Mouse (Mus musculus) midbrain, embryonic 14.5 days (tissue): ENCODE results near the gene Elp6. TPM values are rescaled to one million over a fixed set of nuclear protein-coding genes. Genes with fewer than 3 reads are reported as not detected.
A peak's percentile ranks its signal among the peaks of the same experiment; 100 is the strongest.

Experiments
- ATAC-seq: fragments of 200-750 bp; cut with Nextera tagmentation; 2 replicates; pipeline ENCODE4 v1.8.0; 2017; ENCODE audit warnings: moderate number of reproducible peaks, moderate library complexity; ENCODE audit not compliant: low FRiP score, low TSS enrichment
- DNase-seq: peaks from one replicate; pipeline ENCODE4 v3.0.0-alpha.2; 2015
- H3K27ac ChIP-seq: fragments of 300-500 bp; sonication (generic); replicated peaks from 2 replicates; pipeline ENCODE4 v1.5.1; 2014; ENCODE audit warnings: mild to moderate bottlenecking, low read depth, low read length, moderate library complexity
- H3K27me3 ChIP-seq: fragments of 300-500 bp; sonication (generic); 2 replicates; pipeline ENCODE4 v1.6.1; 2014; ENCODE audit warnings: low read length, control low read depth, mixed read lengths; ENCODE audit not compliant: control insufficient read depth, insufficient read depth
- H3K36me3 ChIP-seq: fragments of 300-500 bp; sonication (generic); 2 replicates; pipeline ENCODE4 v1.6.1; 2014; ENCODE audit warnings: low read length, control low read depth; ENCODE audit not compliant: control insufficient read depth, insufficient read depth
- H3K4me1 ChIP-seq: fragments of 300-500 bp; sonication (generic); 2 replicates; pipeline ENCODE4 v1.6.1; 2014; ENCODE audit warnings: mild to moderate bottlenecking, antibody characterized with exemption, low read length, control low read depth; ENCODE audit not compliant: control insufficient read depth, insufficient read depth
- H3K4me2 ChIP-seq: fragments of 300-500 bp; sonication (generic); 2 replicates; pipeline ENCODE4 v1.6.1; 2014; ENCODE audit warnings: mild to moderate bottlenecking, low read length, moderate library complexity
- H3K4me3 ChIP-seq: fragments of 300-500 bp; sonication (generic); replicated peaks from 2 replicates; pipeline ENCODE4 v1.5.1; 2014; ENCODE audit warnings: low read depth, low read length
- H3K9ac ChIP-seq: fragments of 300-500 bp; sonication (generic); replicated peaks from 2 replicates; pipeline ENCODE4 v1.6.1; 2014; ENCODE audit warnings: mild to moderate bottlenecking, low read length, moderate library complexity
- H3K9me3 ChIP-seq: fragments of 300-500 bp; sonication (generic); 2 replicates; pipeline ENCODE4 v1.6.1; 2016; ENCODE audit warnings: low read length, control low read depth, mixed read lengths; ENCODE audit not compliant: control insufficient read depth
- WGBS: fragments of 180-500 bp; shearing (Covaris S2); extraction: QIAGEN DNeasy Blood & Tissue Kit; methylation state at CpG from one replicate; pipeline ENCODE4 v1.1.7; 2014; 5-methylcytosine and 5-hydroxymethylcytosine counted together
- polyA plus RNA-seq: library from polyadenylated mRNA; unstranded; fragments of >200 nt; fragmentation: Nextera tagmentation; extraction: Ambion mirVana; gene quantifications from 2 replicates; pipeline ENCODE4 v1.2.1, GENCODE M21; 2014

Elp6 gene
- polyA plus RNA-seq, 1 experiment from 2014 or later, result 43.5 TPM

DNA sequence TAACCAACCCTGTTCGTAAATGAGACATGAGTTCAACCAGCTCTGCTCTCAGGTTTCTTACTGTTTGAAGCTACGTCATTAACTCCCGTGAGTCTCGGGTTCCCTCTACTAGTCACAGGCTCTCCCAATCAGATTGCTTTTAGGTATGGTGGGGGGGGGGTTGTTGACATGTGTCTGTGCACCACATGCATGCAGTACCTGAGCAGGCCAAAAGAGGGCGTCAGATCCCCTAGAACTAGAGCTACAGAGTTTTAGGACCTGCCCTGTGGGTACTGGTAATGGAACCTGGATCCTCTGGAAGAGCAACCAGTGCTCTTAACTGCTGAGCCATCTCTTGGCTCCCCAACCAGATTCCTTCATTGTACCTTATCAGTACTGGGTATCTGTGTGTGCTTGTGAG is 29.1 kb upstream of the Elp6 start:
- DNase-seq, result no peak
- WGBS, result 82% methylated on average over 5 of the region's 5 CpGs
- Histone ChIP-seq H3K27ac (no peak overlapping the region), H3K36me3 (no peaks in the 10 kb centered on the region), H3K9ac (no peak overlapping the region), H3K27me3 (no peaks in the 10 kb centered on the region), H3K4me3 (no peak overlapping the region), H3K4me1 (no peaks in the 10 kb centered on the region), H3K9me3 (no peaks in the 10 kb centered on the region), H3K4me2 (no peak overlapping the region)
- no peak for ATAC-seq

DNA sequence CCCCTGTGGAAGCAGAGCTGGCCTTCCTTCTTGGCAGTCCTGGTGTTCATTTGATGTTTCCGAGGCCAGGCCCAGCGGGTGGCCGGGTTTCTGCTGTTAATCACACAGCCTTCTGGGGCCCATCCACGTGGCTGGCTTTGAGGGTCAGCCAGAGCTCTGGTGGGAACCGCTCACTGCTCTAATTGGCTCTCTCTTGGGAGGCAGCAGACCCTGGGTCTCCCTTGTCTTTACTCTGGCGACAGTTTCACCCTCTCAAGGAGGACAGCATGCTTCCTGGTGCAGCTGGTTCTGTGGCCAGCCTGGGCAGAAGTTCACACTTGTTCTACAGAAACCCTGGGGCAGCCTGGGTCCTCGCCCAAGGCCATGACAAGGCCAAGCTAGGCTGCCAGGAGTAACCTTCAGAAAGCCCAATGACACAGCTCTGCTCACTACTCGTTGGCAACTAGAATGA is 27.5 kb upstream of the Elp6 start:
- no peak overlapping the region for H3K9ac ChIP-seq
- H3K27ac ChIP-seq, result no peak overlapping the region
- DNase-seq (no peak), ATAC-seq (no peak)
- no peaks in the 10 kb centered on the region for H3K4me1 ChIP-seq
- no peak overlapping the region for H3K4me3 ChIP-seq
- no peaks in the 10 kb centered on the region for H3K9me3 ChIP-seq
- no peak overlapping the region for H3K4me2 ChIP-seq
- H3K36me3 ChIP-seq, result no peaks in the 10 kb centered on the region
- no peaks in the 10 kb centered on the region for H3K27me3 ChIP-seq
- 58% methylated on average over 8 of the region's 8 CpGs for WGBS

DNA sequence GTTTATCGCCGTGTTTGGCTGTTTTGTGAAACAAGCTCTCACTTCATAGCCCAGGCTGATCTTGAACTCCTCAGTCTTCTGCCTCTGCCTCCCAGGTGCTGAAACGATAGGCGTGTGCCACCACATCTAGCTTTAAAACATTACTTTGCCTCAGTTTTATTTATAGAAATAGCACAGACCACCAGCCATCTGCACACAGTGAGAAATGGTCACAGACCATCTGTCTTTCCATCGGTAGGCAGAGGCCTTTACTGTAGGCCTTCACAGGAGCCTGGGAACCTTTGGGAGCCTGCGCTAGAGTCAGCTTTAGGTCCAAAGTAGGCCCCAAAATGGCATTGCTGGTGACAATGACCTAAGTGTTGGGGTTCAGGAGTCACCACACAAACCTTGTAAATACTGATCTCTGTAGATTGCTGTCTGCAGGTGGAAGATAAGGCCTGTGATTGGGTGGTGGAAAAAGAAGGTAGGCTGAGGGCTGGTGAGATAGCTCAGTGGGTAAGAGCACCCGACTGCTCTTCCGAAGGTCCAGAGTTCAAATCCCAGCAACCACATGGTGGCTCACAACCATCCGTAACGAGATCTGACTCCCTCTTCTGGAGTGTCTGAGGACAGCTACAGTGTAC is 20.8 kb upstream of the Elp6 start:
- Histone ChIP-seq H3K4me1 (peaks cover 4% of the 10 kb centered on the region; the same call in 1 of the 2 replicates), H3K27me3 (no peaks in the 10 kb centered on the region), H3K4me3 (no peak overlapping the region), H3K9me3 (no peaks in the 10 kb centered on the region), H3K9ac (no peak overlapping the region), H3K4me2 (no peak overlapping the region), H3K36me3 (no peaks in the 10 kb centered on the region), H3K27ac (no peak overlapping the region)
- ATAC-seq (no peak), DNase-seq (no peak)
- 93% methylated on average over 8 of the region's 10 CpGs for WGBS

DNA sequence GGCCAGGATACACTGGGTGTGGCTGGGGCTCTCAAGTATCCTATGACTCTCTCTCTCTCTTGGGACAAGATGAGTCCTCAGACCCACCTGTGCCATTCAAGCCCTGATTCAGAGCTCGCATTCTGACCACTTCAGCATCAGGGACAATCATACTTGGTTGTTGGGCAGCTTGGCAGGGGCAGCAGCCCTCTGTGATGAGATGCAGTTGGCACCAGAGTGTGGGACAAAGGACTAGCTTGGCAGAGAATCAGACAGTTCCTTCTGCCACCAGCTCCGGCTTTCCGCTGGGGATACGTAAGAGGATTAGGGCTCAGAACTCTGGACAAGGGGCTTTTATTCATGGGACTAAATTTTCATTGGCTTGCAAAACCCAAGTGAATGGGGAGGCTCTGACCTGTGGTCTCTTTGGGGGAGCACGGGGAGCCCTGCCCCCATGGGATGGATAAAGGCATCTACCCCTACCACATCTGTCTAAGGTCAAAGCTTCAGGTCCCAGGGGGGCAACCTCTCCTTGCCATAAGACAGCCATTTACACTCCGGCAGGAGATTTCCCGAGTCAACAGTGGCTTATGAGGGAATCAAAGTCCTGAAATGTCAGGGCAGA is 17.6 kb upstream of the Elp6 start:
- Histone ChIP-seq H3K9ac (no peak overlapping the region), H3K9me3 (no peaks in the 10 kb centered on the region), H3K4me3 (no peak overlapping the region), H3K4me1 (peaks cover 4% of the 10 kb centered on the region; the same call in 1 of the 2 replicates), H3K36me3 (no peaks in the 10 kb centered on the region), H3K27me3 (no peaks in the 10 kb centered on the region), H3K4me2 (no peak overlapping the region), H3K27ac (peak overlapping the region; percentile 79)
- peak; percentile 78 for ATAC-seq
- 17% methylated on average over 7 of the region's 7 CpGs for WGBS
- DNase-seq, result peak; percentile 82

DNA sequence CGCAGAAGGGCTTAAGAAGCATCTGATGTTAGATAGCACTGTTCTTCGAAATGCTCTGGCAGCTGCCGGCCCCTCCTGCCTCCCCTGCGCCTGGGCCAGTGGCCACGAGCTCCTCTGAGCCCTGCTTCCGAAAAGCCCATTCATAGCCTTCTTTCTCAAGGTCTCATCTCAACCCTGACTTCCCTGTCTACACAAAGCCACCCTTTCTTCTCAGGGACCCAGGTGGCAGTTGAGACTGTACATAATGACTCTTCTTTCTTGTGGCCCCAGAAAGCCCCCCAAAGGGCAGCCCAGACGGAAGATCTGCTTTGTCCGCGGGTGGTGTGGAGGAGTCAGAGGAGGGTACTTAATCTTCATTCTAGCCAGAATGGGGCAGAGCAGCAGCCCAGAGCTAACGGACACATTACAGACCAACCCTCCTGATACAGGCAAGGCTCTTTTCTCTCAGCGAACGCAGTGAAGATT is 11.7 kb upstream of the Elp6 start:
- H3K9me3 ChIP-seq, result no peaks in the 10 kb centered on the region
- no peaks in the 10 kb centered on the region for H3K27me3 ChIP-seq
- ATAC-seq (no peak), DNase-seq (no peak)
- no peaks in the 10 kb centered on the region for H3K4me1 ChIP-seq
- H3K27ac ChIP-seq, result peak overlapping the region; percentile 45; the same call in 1 of the 2 replicates
- no peaks in the 10 kb centered on the region for H3K36me3 ChIP-seq
- no peak overlapping the region for H3K4me3 ChIP-seq
- no peak overlapping the region for H3K4me2 ChIP-seq
- H3K9ac ChIP-seq, result no peak overlapping the region
- WGBS, result 35% methylated on average over 12 of the region's 12 CpGs

DNA sequence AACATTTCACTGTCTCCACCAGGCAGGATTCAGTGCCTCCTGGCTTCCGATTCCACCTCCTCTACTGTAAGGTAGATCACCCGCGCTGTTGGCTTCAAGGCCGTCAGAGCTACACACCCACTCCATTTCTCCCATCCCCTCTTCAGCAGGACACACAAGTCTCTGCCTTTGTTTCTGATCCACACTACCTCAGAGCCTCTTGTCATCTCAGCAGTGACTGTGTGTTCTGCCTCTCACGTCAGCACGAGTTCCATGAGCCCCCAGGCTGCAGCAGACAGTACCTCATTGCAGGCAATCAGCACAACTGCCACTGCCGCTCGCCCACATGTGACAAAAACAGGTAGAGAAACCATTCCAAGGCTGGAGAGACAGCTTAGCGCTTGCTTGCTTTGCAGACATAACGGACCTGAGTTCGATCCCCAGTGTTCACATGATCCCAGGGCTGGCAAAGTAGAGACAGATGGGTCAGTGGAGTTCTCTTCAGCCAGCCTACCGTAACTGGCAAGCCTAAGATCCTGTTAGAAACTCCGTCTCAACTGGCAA is 11.0 kb upstream of the Elp6 start:
- Histone ChIP-seq H3K36me3 (no peaks in the 10 kb centered on the region), H3K27ac (0 out of 2 replicates have a peak overlapping the region, but pooled peaks have one; percentile 45), H3K4me1 (no peaks in the 10 kb centered on the region), H3K27me3 (no peaks in the 10 kb centered on the region), H3K9me3 (no peaks in the 10 kb centered on the region), H3K4me3 (no peak overlapping the region), H3K9ac (no peak overlapping the region), H3K4me2 (no peak overlapping the region)
- ATAC-seq (no peak), DNase-seq (no peak)
- 84% methylated on average over 13 of the region's 13 CpGs for WGBS

DNA sequence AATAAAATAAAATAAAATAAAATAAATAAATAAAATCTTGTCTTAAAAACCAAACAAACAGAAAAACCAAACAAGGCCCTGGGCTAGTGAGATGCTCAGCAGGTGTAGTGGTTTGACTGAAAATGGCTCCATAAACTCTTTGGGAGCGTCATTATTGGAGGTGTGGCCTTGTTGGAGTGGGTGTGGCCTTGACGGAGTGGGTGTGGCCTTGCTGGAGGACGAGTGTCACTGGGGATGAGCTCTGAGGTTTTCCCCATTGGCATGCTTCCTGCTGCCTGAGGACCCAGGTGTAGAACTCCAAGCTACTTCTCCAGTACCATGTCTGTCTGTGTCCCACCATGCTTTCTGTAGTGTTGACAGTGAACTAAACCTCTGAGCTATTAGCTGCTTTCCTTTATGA is 10.2 kb upstream of the Elp6 start:
- 44% methylated on average over 3 of the region's 3 CpGs for WGBS

DNA sequence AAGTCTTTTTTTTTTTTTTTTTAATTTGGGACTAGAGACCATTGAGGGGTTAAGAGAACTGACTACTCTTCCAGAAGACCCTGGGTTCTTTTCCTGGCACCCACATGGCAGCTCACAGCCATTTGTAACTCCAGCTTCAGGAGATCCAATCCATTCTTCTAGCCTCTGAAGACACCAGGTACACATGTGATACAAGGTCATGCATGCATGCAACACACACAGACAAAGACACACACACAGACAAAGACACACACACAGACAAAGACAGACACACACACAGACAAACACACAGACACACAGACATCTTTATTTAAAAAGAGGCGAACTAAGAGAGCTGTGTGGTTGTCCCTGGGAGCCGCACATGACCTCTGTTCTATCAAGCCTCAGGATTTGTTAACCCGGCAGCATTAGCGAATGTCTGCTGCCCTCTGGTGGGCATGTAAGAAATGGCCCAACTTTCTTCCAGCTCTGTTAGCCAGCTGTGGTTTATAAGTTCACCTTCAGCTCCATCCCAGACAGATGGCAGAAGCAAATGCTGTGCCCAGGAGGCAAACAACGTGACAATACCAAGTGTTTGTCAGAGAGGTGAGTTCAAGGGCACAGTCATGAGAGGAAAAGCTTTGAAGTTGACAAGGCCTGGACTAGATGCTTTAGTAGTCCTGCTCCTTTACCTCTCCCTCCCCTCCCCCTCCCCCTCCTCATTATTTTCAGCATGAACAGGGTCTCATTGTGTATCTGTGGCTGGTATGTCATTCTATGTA is 7.9 kb upstream of the Elp6 start:
- no peaks in the 10 kb centered on the region for H3K27me3 ChIP-seq
- H3K27ac ChIP-seq, result no peak overlapping the region
- no peak overlapping the region for H3K4me3 ChIP-seq
- 4% methylated on average over 5 of the region's 5 CpGs for WGBS
- DNase-seq, result peak; percentile 95
- H3K36me3 ChIP-seq, result no peaks in the 10 kb centered on the region
- peak; percentile 55; the same call in 1 of the 2 replicates for ATAC-seq
- H3K4me2 ChIP-seq, result no peak overlapping the region
- no peaks in the 10 kb centered on the region for H3K4me1 ChIP-seq
- no peaks in the 10 kb centered on the region for H3K9me3 ChIP-seq
- H3K9ac ChIP-seq, result no peak overlapping the region

More for the DNA sequence above, 10.2 kb upstream of the Elp6 start:
- Histone ChIP-seq H3K4me3 (no peak overlapping the region), H3K4me2 (no peak overlapping the region), H3K27me3 (no peaks in the 10 kb centered on the region), H3K9ac (no peak overlapping the region), H3K9me3 (no peaks in the 10 kb centered on the region), H3K36me3 (no peaks in the 10 kb centered on the region), H3K27ac (no peak overlapping the region), H3K4me1 (no peaks in the 10 kb centered on the region)
- ATAC-seq (no peak), DNase-seq (no peak)
